Mouse (Mus musculus): Measurements from ENCODE around the gene Meis1.

DNA sequence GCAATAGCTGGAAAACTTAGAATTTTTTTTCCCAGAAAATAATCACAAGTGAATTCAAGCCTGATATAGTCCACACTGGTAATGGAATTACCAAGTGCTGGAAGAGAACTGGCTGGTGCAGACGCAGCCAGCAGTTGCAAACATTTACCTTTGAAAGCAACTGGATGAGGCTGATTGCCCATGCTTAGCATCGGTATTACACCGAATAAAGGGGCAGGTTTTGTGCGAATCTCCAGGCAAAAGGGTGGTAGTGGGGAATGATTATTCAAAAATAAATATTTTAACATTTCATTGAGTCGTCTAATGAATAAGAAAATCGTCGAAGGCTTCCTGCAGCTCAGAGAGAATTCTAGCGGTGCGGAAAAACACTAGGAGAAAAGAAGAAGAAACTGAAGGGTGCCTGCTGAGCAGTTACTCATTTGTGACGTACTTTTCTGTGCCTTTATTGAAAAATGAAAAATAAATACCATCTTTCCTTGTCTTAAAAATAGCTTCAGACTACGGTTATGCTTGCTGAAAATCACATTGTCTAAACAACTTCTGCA lies 7.3 kb upstream of the Meis1 start:
- TF ChIP-seq CTCF (IDR thresholded peaks at IDR 0.05; ENCODE audit: borderline replicate concordance, insufficient read depth, low read length) (no peak), POLR2A (IDR thresholded peaks at IDR 0.05; ENCODE audit: low read depth, low read length) (no peak)

Data from embryonic fibroblast, embryonic 13.5 days (primary cell).